15 mouse cellular contexts compared by ENCODE assay signal in the genomic region with DNA sequence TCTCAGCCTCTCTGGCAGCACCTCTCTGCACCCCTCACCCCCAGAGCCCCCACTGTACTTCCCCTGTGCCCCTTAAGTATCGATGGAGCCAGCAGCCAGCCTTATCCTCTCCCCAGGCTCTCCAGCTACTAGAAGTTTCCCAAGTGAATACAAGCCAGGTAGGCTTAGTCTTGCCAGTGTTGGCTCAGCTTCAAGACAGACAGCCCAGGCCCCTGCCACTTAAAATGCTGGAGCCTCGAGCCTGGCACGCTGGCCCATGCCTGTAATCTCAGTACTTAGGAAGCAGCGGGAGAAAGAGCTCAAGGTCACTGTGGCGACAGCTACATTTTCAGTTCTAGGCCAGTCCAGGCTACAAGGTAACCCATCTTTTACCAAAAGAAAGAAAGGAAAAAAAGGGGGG. TPM values are rescaled to one million over a fixed set of nuclear protein-coding genes. Genes with fewer than 3 reads are reported as not detected.
DNase-seq lines count a peak whose midpoint lies in the region; ATAC-seq lines count a peak whose summit lies in the region.
"Had no signal": no experiment of that assay in that cellular context is flagged by ENCODE, and none has a peak within 500 bp of the region (broad histone marks: within the 10 kb centered on the region; RNA-seq: fewer than 3 reads in every experiment).

No protein-coding gene starts in this region.

- H3K36me3 ChIP-seq in forebrain, embryonic 13.5 days (ENCODE audit: poor library complexity, severe bottlenecking), result no peaks in the 10 kb centered on the region
- no peaks in the 10 kb centered on the region for H3K36me3 ChIP-seq in heart, embryonic 13.5 days
- H3K36me3 ChIP-seq in hindbrain, embryonic 16.5 days (ENCODE audit: control insufficient read depth, insufficient read depth, low read length), result no peaks in the 10 kb centered on the region
- no peaks in the 10 kb centered on the region for H3K36me3 ChIP-seq in kidney, embryonic 16.5 days (ENCODE audit: insufficient read depth, low read length)
- H3K36me3 ChIP-seq: liver, embryonic 13.5 days had no signal

- H3K27ac ChIP-seq in forebrain, embryonic 13.5 days, result peak overlapping the region; percentile 68
- H3K27ac ChIP-seq in heart, embryonic 13.5 days (replicated peaks), result peak overlapping the region; percentile 93
- H3K27ac ChIP-seq in hindbrain, embryonic 16.5 days (ENCODE audit: low read depth, low read length), result peak overlapping the region; percentile 30; the same call in 1 of the 2 replicates
- H3K27ac ChIP-seq in kidney, embryonic 16.5 days (ENCODE audit: low read length), result no peak overlapping the region
- H3K27ac ChIP-seq: left cerebral cortex, adult 2 months; liver, embryonic 13.5 days had no signal

- no peaks in the 10 kb centered on the region for H3K9me3 ChIP-seq in forebrain, embryonic 13.5 days (replicated peaks)
- no peaks in the 10 kb centered on the region for H3K9me3 ChIP-seq in heart, embryonic 13.5 days
- no peaks in the 10 kb centered on the region for H3K9me3 ChIP-seq in hindbrain, embryonic 16.5 days (ENCODE audit: control insufficient read depth, low read length)
- no peaks in the 10 kb centered on the region for H3K9me3 ChIP-seq in kidney, embryonic 16.5 days (ENCODE audit: low read length)
- H3K9me3 ChIP-seq: liver, embryonic 13.5 days had no signal

- peak; percentile 98 for DNase-seq in heart, adult 11 months
- no peak for DNase-seq in heart, postnatal 25 days (ENCODE audit: low spot score)
- no peak for DNase-seq in kidney, adult 11 months
- no peak for DNase-seq in thymus, postnatal 10 days (ENCODE audit: low spot score in 2 of 2)
- DNase-seq: B cell, adult 2 months; kidney, postnatal 10 days; liver, embryonic 13.5 days had no signal

- H3K4me3 ChIP-seq in forebrain, embryonic 13.5 days, result no peak overlapping the region
- H3K4me3 ChIP-seq in heart, embryonic 13.5 days, result no peak overlapping the region
- no peak overlapping the region for H3K4me3 ChIP-seq in hindbrain, embryonic 16.5 days (ENCODE audit: low read length)
- no peak overlapping the region for H3K4me3 ChIP-seq in kidney, embryonic 16.5 days (ENCODE audit: low read length)
- H3K4me3 ChIP-seq: left cerebral cortex, adult 2 months; liver, embryonic 13.5 days had no signal

- no peak for ATAC-seq in forebrain, embryonic 13.5 days
- ATAC-seq in heart, embryonic 13.5 days (ENCODE audit: extremely low read depth, insufficient number of reproducible peaks, low FRiP score, low TSS enrichment), result peak; percentile 4; the same call in 1 of the 2 replicates
- 0 out of 2 replicates have a peak, but pooled peaks have one; percentile 6 for ATAC-seq in hindbrain, embryonic 16.5 days
- no peak for ATAC-seq in kidney, embryonic 16.5 days (ENCODE audit: low FRiP score, low TSS enrichment)

- intact Hi-C loops in heart, postnatal 25 days (cut with DNase I), result no loop called here

- H3K9ac ChIP-seq in forebrain, embryonic 13.5 days, result no peak overlapping the region
- H3K9ac ChIP-seq in heart, embryonic 13.5 days, result peak overlapping the region; percentile 62; the same call in 1 of the 2 replicates
- no peak overlapping the region for H3K9ac ChIP-seq in hindbrain, embryonic 16.5 days (ENCODE audit: low read depth, low read length)
- H3K9ac ChIP-seq in kidney, embryonic 16.5 days (replicated peaks; ENCODE audit: low read length), result no peak overlapping the region
- H3K9ac ChIP-seq: liver, embryonic 13.5 days had no signal

- H3K27me3 ChIP-seq in forebrain, embryonic 13.5 days, result no peaks in the 10 kb centered on the region
- H3K27me3 ChIP-seq in heart, embryonic 13.5 days (replicated peaks), result peaks cover 37% of the 10 kb centered on the region
- H3K27me3 ChIP-seq in hindbrain, embryonic 16.5 days (replicated peaks; ENCODE audit: control insufficient read depth, insufficient read depth, low read length), result no peaks in the 10 kb centered on the region
- H3K27me3 ChIP-seq in kidney, embryonic 16.5 days (ENCODE audit: insufficient read depth, low read length), result no peaks in the 10 kb centered on the region

- WGBS in forebrain, embryonic 13.5 days, result 40% methylated on average over 5 of the region's 5 CpGs
- WGBS in heart, embryonic 13.5 days, result 32% methylated on average over 5 of the region's 5 CpGs
- WGBS in hindbrain, embryonic 16.5 days, result 52% methylated on average over 5 of the region's 5 CpGs
- 79% methylated on average over 5 of the region's 5 CpGs for WGBS in kidney, embryonic 16.5 days

- no peak overlapping the region for H3K4me2 ChIP-seq in forebrain, embryonic 13.5 days
- peak overlapping the region; percentile 30; the same call in 1 of the 2 replicates for H3K4me2 ChIP-seq in heart, embryonic 13.5 days
- no peak overlapping the region for H3K4me2 ChIP-seq in hindbrain, embryonic 16.5 days (ENCODE audit: low read length)
- no peak overlapping the region for H3K4me2 ChIP-seq in kidney, embryonic 16.5 days (replicated peaks; ENCODE audit: low read depth, low read length)
- H3K4me2 ChIP-seq: liver, embryonic 13.5 days had no signal

- peaks cover 36% of the 10 kb centered on the region for H3K4me1 ChIP-seq in forebrain, embryonic 13.5 days
- peaks cover 63% of the 10 kb centered on the region for H3K4me1 ChIP-seq in heart, embryonic 13.5 days
- H3K4me1 ChIP-seq in hindbrain, embryonic 16.5 days (ENCODE audit: control insufficient read depth, insufficient read depth, low read depth, low read length), result peaks cover 32% of the 10 kb centered on the region
- peaks cover 26% of the 10 kb centered on the region for H3K4me1 ChIP-seq in kidney, embryonic 16.5 days (ENCODE audit: insufficient read depth, low read length)

RNA-seq across cellular contexts. Expression of a gene that starts 24.1 kb away (rescaled TPM):
- total RNA-seq in heart, postnatal 25 days (2021), result 10 to 100 TPM; 15.4 to 21.5 TPM
- polyA plus RNA-seq in forebrain, embryonic 13.5 days (2015; fragmentation: Nextera tagmentation; extraction: Ambion mirVana), result 5.4 and 8.4 TPM in 2 replicates
- 3.4 and 5.8 TPM in 2 replicates for polyA plus RNA-seq in heart, embryonic 13.5 days (2015; fragmentation: Nextera tagmentation; extraction: Ambion mirVana)
- polyA plus RNA-seq in hindbrain, embryonic 16.5 days (2015; fragmentation: Nextera tagmentation; extraction: Ambion mirVana), result 15.1 and 20.5 TPM in 2 replicates
- polyA plus RNA-seq in kidney, embryonic 16.5 days (2015; fragmentation: Nextera tagmentation; extraction: Ambion mirVana), result 10.2 and 10.3 TPM in 2 replicates
- total RNA-seq: common myeloid progenitor, adult 5-6 weeks had no signal

RNA-seq across cellular contexts. Expression of a gene that starts 36.1 kb away (rescaled TPM):
- under 1 TPM; 0.34 to 0.42 TPM for total RNA-seq in heart, postnatal 25 days (2021)
- 0.18 TPM in 1 of 2 replicates, not detected in the other for polyA plus RNA-seq in forebrain, embryonic 13.5 days (2015; fragmentation: Nextera tagmentation; extraction: Ambion mirVana)
- polyA plus RNA-seq in heart, embryonic 13.5 days (2015; fragmentation: Nextera tagmentation; extraction: Ambion mirVana), result 0.45 and 0.47 TPM in 2 replicates
- polyA plus RNA-seq in hindbrain, embryonic 16.5 days (2015; fragmentation: Nextera tagmentation; extraction: Ambion mirVana), result 0.64 and 0.81 TPM in 2 replicates
- polyA plus RNA-seq in kidney, embryonic 16.5 days (2015; fragmentation: Nextera tagmentation; extraction: Ambion mirVana), result 0.19 and 0.37 TPM in 2 replicates
- total RNA-seq: common myeloid progenitor, adult 5-6 weeks; MEL had no signal
- polyA plus RNA-seq: liver, embryonic 13.5 days; small intestine, adult 2 months had no signal

RNA-seq across cellular contexts. Expression of a gene that starts 49.9 kb away (rescaled TPM):
- 10 to 100 TPM; 26.7 to 29.7 TPM for total RNA-seq in heart, postnatal 25 days (2021)
- polyA plus RNA-seq in forebrain, embryonic 13.5 days (2015; fragmentation: Nextera tagmentation; extraction: Ambion mirVana), result 0.15 and 0.34 TPM in 2 replicates
- polyA plus RNA-seq in heart, embryonic 13.5 days (2015; fragmentation: Nextera tagmentation; extraction: Ambion mirVana), result 11.8 and 12.5 TPM in 2 replicates
- 2.8 and 3.0 TPM in 2 replicates for polyA plus RNA-seq in hindbrain, embryonic 16.5 days (2015; fragmentation: Nextera tagmentation; extraction: Ambion mirVana)
- polyA plus RNA-seq in kidney, embryonic 16.5 days (2015; fragmentation: Nextera tagmentation; extraction: Ambion mirVana), result 23.4 and 28.2 TPM in 2 replicates
- total RNA-seq: common myeloid progenitor, adult 5-6 weeks; MEL had no signal

RNA-seq across cellular contexts. Expression of a gene that starts 57.1 kb away (rescaled TPM):
- total RNA-seq in heart, postnatal 25 days (2021), result 1 to 10 TPM; 2.0 to 2.7 TPM
- 0.31 and 0.54 TPM in 2 replicates for polyA plus RNA-seq in forebrain, embryonic 13.5 days (2015; fragmentation: Nextera tagmentation; extraction: Ambion mirVana)
- 0.96 and 1.6 TPM in 2 replicates for polyA plus RNA-seq in heart, embryonic 13.5 days (2015; fragmentation: Nextera tagmentation; extraction: Ambion mirVana)
- 0.91 and 1.3 TPM in 2 replicates for polyA plus RNA-seq in hindbrain, embryonic 16.5 days (2015; fragmentation: Nextera tagmentation; extraction: Ambion mirVana)
- polyA plus RNA-seq in kidney, embryonic 16.5 days (2015; fragmentation: Nextera tagmentation; extraction: Ambion mirVana), result 5.0 and 7.0 TPM in 2 replicates

Comparison
In these comparisons a context has a peak if more than half of its experiments do, and no peak if none do; other contexts are left out.
1. ATAC-seq: peak in heart, embryonic 13.5 days (single experiment) and hindbrain, embryonic 16.5 days (single experiment); none in forebrain, embryonic 13.5 days (single experiment) and kidney, embryonic 16.5 days (single experiment).